ENCODE assay signal across 11 mouse cellular contexts in the genomic region with DNA sequence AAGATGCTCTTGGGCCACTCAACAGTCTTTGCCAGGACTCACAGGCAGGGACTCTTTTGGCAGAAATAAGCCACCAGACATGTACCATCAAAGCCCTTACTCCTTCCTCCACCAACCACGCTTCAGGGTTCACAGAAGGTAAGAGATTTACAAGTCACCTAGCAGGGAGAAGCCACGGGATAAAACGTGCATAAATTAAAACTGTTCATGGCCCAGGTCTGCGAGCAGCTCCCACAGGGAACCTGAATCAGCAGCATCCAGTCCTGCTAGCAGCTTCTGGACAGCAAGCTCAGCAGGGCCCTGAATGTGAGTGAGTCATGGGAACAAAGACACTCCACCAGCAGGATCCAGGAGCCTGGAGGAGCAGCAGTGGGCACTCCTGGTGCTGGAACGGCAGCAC. TPM values are rescaled to one million over a fixed set of nuclear protein-coding genes. Genes with fewer than 3 reads are reported as not detected.
A peak's percentile ranks its signal among the peaks of the same experiment; 100 is the strongest.
DNase-seq lines count a peak whose midpoint lies in the region; ATAC-seq and TF ChIP-seq lines count a peak whose summit lies in the region.
"Had no signal": no experiment of that assay in that cellular context is flagged by ENCODE, and none has a peak within 500 bp of the region (broad histone marks: within the 10 kb centered on the region; RNA-seq: fewer than 3 reads in every experiment).

No protein-coding gene starts in this region.

- no peak overlapping the region for H3K4me3 ChIP-seq in layer of hippocampus, adult 2 months
- H3K4me3 ChIP-seq in embryonic facial prominence, embryonic 11.5 days (ENCODE audit: low read depth, low read length), result no peak overlapping the region
- no peak overlapping the region for H3K4me3 ChIP-seq in limb, embryonic 13.5 days
- H3K4me3 ChIP-seq: midbrain, embryonic 12.5 days had no signal

- WGBS in embryonic facial prominence, embryonic 11.5 days, result 51% methylated on average over 5 of the region's 5 CpGs
- WGBS in limb, embryonic 13.5 days, result 39% methylated on average over 5 of the region's 5 CpGs

- no peak overlapping the region for H3K4me2 ChIP-seq in embryonic facial prominence, embryonic 11.5 days (ENCODE audit: low read depth, low read length)
- no peak overlapping the region for H3K4me2 ChIP-seq in limb, embryonic 13.5 days (replicated peaks)
- H3K4me2 ChIP-seq: midbrain, embryonic 12.5 days had no signal

- no peaks in the 10 kb centered on the region for H3K9me3 ChIP-seq in embryonic facial prominence, embryonic 11.5 days (replicated peaks; ENCODE audit: control insufficient read depth, low read length)
- no peaks in the 10 kb centered on the region for H3K9me3 ChIP-seq in limb, embryonic 13.5 days
- H3K9me3 ChIP-seq: midbrain, embryonic 12.5 days had no signal

- peak overlapping the region; percentile 18 for H3K9ac ChIP-seq in embryonic facial prominence, embryonic 11.5 days (replicated peaks; ENCODE audit: low read length)
- peak overlapping the region; percentile 35; the same call in 1 of the 2 replicates for H3K9ac ChIP-seq in limb, embryonic 13.5 days
- H3K9ac ChIP-seq: liver, embryonic 14.5 days; midbrain, embryonic 12.5 days had no signal

- H3K27me3 ChIP-seq in embryonic facial prominence, embryonic 11.5 days (ENCODE audit: control insufficient read depth, insufficient read depth, low read length), result no peaks in the 10 kb centered on the region
- no peaks in the 10 kb centered on the region for H3K27me3 ChIP-seq in limb, embryonic 13.5 days
- H3K27me3 ChIP-seq: midbrain, embryonic 12.5 days had no signal

- no peaks in the 10 kb centered on the region for H3K36me3 ChIP-seq in embryonic facial prominence, embryonic 11.5 days (replicated peaks; ENCODE audit: control insufficient read depth, insufficient read depth, low read depth, low read length)
- peaks cover 6% of the 10 kb centered on the region; the same call in 1 of the 2 replicates for H3K36me3 ChIP-seq in limb, embryonic 13.5 days
- H3K36me3 ChIP-seq: midbrain, embryonic 12.5 days had no signal

- peaks cover 7% of the 10 kb centered on the region for H3K4me1 ChIP-seq in embryonic facial prominence, embryonic 11.5 days (ENCODE audit: control insufficient read depth, insufficient read depth, low read length)
- H3K4me1 ChIP-seq in limb, embryonic 13.5 days, result peaks cover 54% of the 10 kb centered on the region

- DNase-seq in cerebellum, adult 18-20 months, result peak; percentile 35 to 40
- DNase-seq in cerebellum, adult 9-10 months, result no peak
- no peak for DNase-seq in layer of hippocampus, adult 2 months (ENCODE audit: low spot score in 2 of 2)
- no peak for DNase-seq in layer of hippocampus, adult 11-12 months (ENCODE audit: low spot score)
- DNase-seq in embryonic facial prominence, embryonic 11.5 days (ENCODE audit: low spot score), result no peak
- DNase-seq in thymus, postnatal 25 days, result no peak
- DNase-seq in heart, adult 8-10 months (ENCODE audit: low spot score), result no peak

- TF ChIP-seq CTCF in layer of hippocampus, adult 2 months (conservative IDR thresholded peaks at IDR 0.05), result no peak

- ATAC-seq in embryonic facial prominence, embryonic 11.5 days (replicated peaks; ENCODE audit: insufficient number of reproducible peaks, low FRiP score, low TSS enrichment, low read depth), result no peak
- no peak for ATAC-seq in limb, embryonic 13.5 days (ENCODE audit: low FRiP score, low read depth)
- ATAC-seq: forebrain, embryonic 14.5 days had no signal

- peak overlapping the region; percentile 18; the same call in 1 of the 2 replicates for H3K27ac ChIP-seq in layer of hippocampus, adult 2 months
- H3K27ac ChIP-seq in embryonic facial prominence, embryonic 11.5 days (replicated peaks; ENCODE audit: low read depth, low read length), result no peak overlapping the region
- peak overlapping the region; percentile 22; the same call in 1 of the 2 replicates for H3K27ac ChIP-seq in limb, embryonic 13.5 days
- H3K27ac ChIP-seq: liver, embryonic 14.5 days; midbrain, embryonic 12.5 days had no signal

RNA-seq across cellular contexts. Expression of gene Tspan9, which starts 7.9 kb away (rescaled TPM):
- 10 to 100 TPM; 42.2 to 45.6 TPM for total RNA-seq in layer of hippocampus, adult 2 months (2021)
- polyA plus RNA-seq in embryonic facial prominence, embryonic 11.5 days (2014; fragmentation: Nextera tagmentation; extraction: Ambion mirVana), result 63.9 and 71.7 TPM in 2 replicates
- 125 and 132 TPM in 2 replicates for polyA plus RNA-seq in limb, embryonic 13.5 days (2015; fragmentation: Nextera tagmentation; extraction: Ambion mirVana)
- 100 to 1,000 TPM in 2 of 4 experiments, 10 to 100 TPM in 2; 67.0 to 124 (median 99.7) TPM for total RNA-seq in heart, adult 8-10 months (2022)

Comparison
In these comparisons a context has a peak if more than half of its experiments do, and no peak if none do; other contexts are left out.
1. DNase-seq: peak in cerebellum, adult 18-20 months (2 of 2); none in cerebellum, adult 9-10 months (single experiment), layer of hippocampus, adult 2 months (0 of 2), layer of hippocampus, adult 11-12 months (single experiment), embryonic facial prominence, embryonic 11.5 days (single experiment), thymus, postnatal 25 days (single experiment) and heart, adult 8-10 months (single experiment).